Mouse (Mus musculus) liver, embryonic 14.5 days (tissue): ENCODE results near the gene Rab20. TPM values are rescaled to one million over a fixed set of nuclear protein-coding genes. Genes with fewer than 3 reads are reported as not detected.

ENCODE experiments used
- ATAC-seq: fragments of 200-750 bp; cut with Nextera tagmentation; 2 replicates; pipeline ENCODE4 v1.8.0; 2017; ENCODE audit warnings: moderate number of reproducible peaks, mild to moderate bottlenecking, moderate library complexity; ENCODE audit not compliant: insufficient read depth
- DNase-seq, 3 experiments: peaks; one replicate each; pipeline ENCODE4 v3.0.0-alpha.2; 2012 to 2013; ENCODE audit warnings: low read depth in 3 of 3, low spot score in 3 of 3
- H3K27ac ChIP-seq: fragments of 300-500 bp; sonication (generic); 2 replicates; pipeline ENCODE4 v1.5.1; 2014; ENCODE audit warnings: moderate library complexity, mild to moderate bottlenecking, control low read depth, inconsistent platforms
- H3K27me3 ChIP-seq: fragments of 300-500 bp; sonication (generic); 2 replicates; pipeline ENCODE4 v1.6.1; 2014; ENCODE audit warnings: mild to moderate bottlenecking, low read length, moderate library complexity; ENCODE audit not compliant: control insufficient read depth, insufficient read depth
- H3K36me3 ChIP-seq: fragments of 300-500 bp; sonication (generic); replicated peaks from 2 replicates; pipeline ENCODE4 v1.6.1; 2014; ENCODE audit warnings: low read depth; ENCODE audit not compliant: control insufficient read depth, insufficient read depth
- H3K4me1 ChIP-seq, 2 experiments: fragments of 200-500 bp in 1 of 2; fragments of 300-500 bp in 1 of 2; sonication (generic) in 1 of 2; replicated peaks; 2 replicates each; pipeline ENCODE4 v1.6.1; 2012 to 2014; ENCODE audit warnings: antibody characterized with exemption in 1 of 2, inconsistent platforms in 1 of 2, low read length in 1 of 2; ENCODE audit not compliant: control insufficient read depth in 2 of 2, insufficient read depth in 2 of 2
- H3K4me2 ChIP-seq: fragments of 300-500 bp; sonication (generic); 2 replicates; pipeline ENCODE4 v1.6.1; 2014; ENCODE audit warnings: low read depth, mild to moderate bottlenecking, control low read depth, moderate library complexity
- H3K4me3 ChIP-seq, 2 experiments: fragments of 200-500 bp in 1 of 2; fragments of 300-500 bp in 1 of 2; sonication (generic) in 1 of 2; 2 replicates each; pipeline ENCODE4 v1.5.1; 2012 to 2014; ENCODE audit warnings: low read depth in 2 of 2, low read length in 2 of 2, mild to moderate bottlenecking in 2 of 2, control low read depth in 1 of 2, inconsistent platforms in 1 of 2, moderate library complexity in 1 of 2; ENCODE audit not compliant: insufficient read depth in 1 of 2
- H3K9ac ChIP-seq: fragments of 300-500 bp; sonication (generic); replicated peaks from 2 replicates; pipeline ENCODE4 v1.6.1; 2014; ENCODE audit warnings: mild to moderate bottlenecking, control low read depth, moderate library complexity
- H3K9me3 ChIP-seq: fragments of 300-500 bp; sonication (generic); 2 replicates; pipeline ENCODE4 v1.6.1; 2016; ENCODE audit warnings: low read length, mixed read lengths; ENCODE audit not compliant: control insufficient read depth
- CTCF ChIP-seq: IDR thresholded peaks from 2 replicates; pipeline ENCODE4 v1.5.1; 2016; ENCODE audit warnings: antibody characterized with exemption, low read depth, control low read depth
- EP300 ChIP-seq: IDR thresholded peaks from 2 replicates; pipeline ENCODE4 v1.6.1; 2016; ENCODE audit warnings: antibody characterized with exemption, low read depth
- WGBS: fragments of 180-500 bp; shearing (Covaris S2); extraction: QIAGEN DNeasy Blood & Tissue Kit; methylation state at CpG from one replicate; pipeline ENCODE4 v1.1.7; 2014; ENCODE audit not compliant: insufficient replicate concordance; 5-methylcytosine and 5-hydroxymethylcytosine counted together
- polyA plus RNA-seq, 2 experiments: library from polyadenylated mRNA; depleted of rRNA in 1 of 2; stranded (reverse) in 1 of 2; unstranded in 1 of 2; fragments of >200 nt; fragmentation: Nextera tagmentation in 1 of 2; extraction: Ambion mirVana in 1 of 2; gene quantifications; 2 replicates each; pipeline versions ENCODE4 v1.2.1 to v1.2.3; 2012 to 2014

Gene Rab20
- polyA plus RNA-seq, 2 experiments: 2.8 to 2.9 TPM

DNA sequence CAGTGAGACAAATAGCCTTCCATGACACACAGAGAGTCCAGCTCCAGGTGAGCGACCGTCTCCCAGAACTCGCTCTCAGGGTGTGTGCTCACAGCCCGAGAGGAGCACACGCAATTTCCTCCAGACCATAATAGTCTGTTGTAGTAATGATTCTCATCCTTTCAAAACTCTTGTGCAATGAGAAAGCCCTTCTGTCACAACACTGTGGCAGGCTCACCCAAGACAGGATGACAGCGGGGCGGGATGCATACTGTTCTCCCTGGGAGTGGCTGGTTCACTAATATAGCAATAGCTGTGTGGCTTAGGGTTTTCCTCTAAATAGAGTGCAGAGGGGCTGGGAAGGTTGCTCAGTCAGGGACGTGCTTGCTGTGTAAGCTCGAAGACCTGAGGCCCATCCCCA is 74.7 kb downstream of the Rab20 start:
- Histone ChIP-seq H3K27me3 (no peaks in the 10 kb centered on the region), H3K9ac (no peak overlapping the region), H3K4me1 (no peaks in the 10 kb centered on the region), H3K4me2 (no peak overlapping the region), H3K27ac (no peak overlapping the region), H3K4me3 (no peak overlapping the region), H3K9me3 (no peaks in the 10 kb centered on the region), H3K36me3 (no peaks in the 10 kb centered on the region)
- TF ChIP-seq EP300 (no peak), CTCF (no peak)
- 77% methylated on average over 9 of the region's 9 CpGs for WGBS
- DNase-seq (peak in 1 of 3 experiments; percentile 19), ATAC-seq (no peak)

Other genes starting within 250 kb of the Rab20 start
- 4.7 TPM in 2 replicates for gene Col4a2, start 165.9 kb downstream of the Rab20 start, polyA plus RNA-seq (2012; rRNA removed)
- 4.9 and 5.3 TPM in 2 replicates for gene Col4a2, start 165.9 kb downstream of the Rab20 start, polyA plus RNA-seq (2014; fragmentation: Nextera tagmentation; extraction: Ambion mirVana)
- gene Col4a1, start 165.9 kb downstream of the Rab20 start, polyA plus RNA-seq (2012; rRNA removed): 15.4 and 16.3 TPM in 2 replicates
- 13.5 and 14.4 TPM in 2 replicates for gene Col4a1, start 165.9 kb downstream of the Rab20 start, polyA plus RNA-seq (2014; fragmentation: Nextera tagmentation; extraction: Ambion mirVana)
- 26.9 and 29.8 TPM in 2 replicates for gene Naxd, start 18.8 kb upstream of the Rab20 start, polyA plus RNA-seq (2012; rRNA removed)
- gene Naxd, start 18.8 kb upstream of the Rab20 start, polyA plus RNA-seq (2014; fragmentation: Nextera tagmentation; extraction: Ambion mirVana): 31.9 and 33.0 TPM in 2 replicates
- 18.2 and 18.8 TPM in 2 replicates for gene Cars2, start 72.1 kb upstream of the Rab20 start, polyA plus RNA-seq (2012; rRNA removed)
- gene Cars2, start 72.1 kb upstream of the Rab20 start, polyA plus RNA-seq (2014; fragmentation: Nextera tagmentation; extraction: Ambion mirVana): 15.4 and 15.5 TPM in 2 replicates
- 9.3 and 15.6 TPM in 2 replicates for gene Ing1, start 76.9 kb upstream of the Rab20 start, polyA plus RNA-seq (2012; rRNA removed)
- gene Ing1, start 76.9 kb upstream of the Rab20 start, polyA plus RNA-seq (2014; fragmentation: Nextera tagmentation; extraction: Ambion mirVana): 13.2 and 14.2 TPM in 2 replicates
- 24.8 and 25.3 TPM in 2 replicates for gene Ankrd10, start 157.0 kb upstream of the Rab20 start, polyA plus RNA-seq (2012; rRNA removed)
- 17.6 and 21.8 TPM in 2 replicates for gene Ankrd10, start 157.0 kb upstream of the Rab20 start, polyA plus RNA-seq (2014; fragmentation: Nextera tagmentation; extraction: Ambion mirVana)
- not detected in 2 replicates for gene 1700016D06Rik, start 222.4 kb upstream of the Rab20 start, polyA plus RNA-seq (2012; rRNA removed)
- not detected in 2 replicates for gene 1700016D06Rik, start 222.4 kb upstream of the Rab20 start, polyA plus RNA-seq (2014; fragmentation: Nextera tagmentation; extraction: Ambion mirVana)
- gene Arhgef7, start 249.0 kb upstream of the Rab20 start, polyA plus RNA-seq (2012; rRNA removed): 6.4 and 6.5 TPM in 2 replicates
- gene Arhgef7, start 249.0 kb upstream of the Rab20 start, polyA plus RNA-seq (2014; fragmentation: Nextera tagmentation; extraction: Ambion mirVana): 7.0 and 8.0 TPM in 2 replicates